Mouse (Mus musculus): ENCODE measurements at regions not wholly inside any gene's neighbourhood (a gene's known extent, or its start where the extent isn't known, plus 50 kb on each side); places are given as distances from the start of the nearest gene placed in this dataset.

GRCm38 (mm10) chr4:131392478-131392877 is 445.6 kb downstream of the Ptpru start:
- no peak for TF ChIP-seq POLR2A (IDR thresholded peaks at IDR 0.05; ENCODE audit: borderline replicate concordance, low read depth, low read length)
- no peak for TF ChIP-seq CTCF (IDR thresholded peaks at IDR 0.05; ENCODE audit: low read depth, low read length)
- Histone ChIP-seq H3K27ac (ENCODE audit: insufficient read depth, low read depth, low read length) (no peak overlapping the region), H3K4me3 (ENCODE audit: insufficient read depth, low read length) (no peak overlapping the region), H3K4me1 (ENCODE audit: control insufficient read depth, insufficient read depth, low read length) (no peaks in the 10 kb centered on the region)

GRCm38 (mm10) chr4:131396226-131396840 is 441.8 kb downstream of the Ptpru start:
- Histone ChIP-seq H3K27ac (ENCODE audit: insufficient read depth, low read depth, low read length) (no peak overlapping the region), H3K4me3 (ENCODE audit: insufficient read depth, low read length) (no peak overlapping the region), H3K4me1 (ENCODE audit: control insufficient read depth, insufficient read depth, low read length) (no peaks in the 10 kb centered on the region)
- TF ChIP-seq CTCF (IDR thresholded peaks at IDR 0.05; ENCODE audit: low read depth, low read length) (no peak), POLR2A (IDR thresholded peaks at IDR 0.05; ENCODE audit: borderline replicate concordance, low read depth, low read length) (no peak)

- Histone ChIP-seq H3K27ac (ENCODE audit: insufficient read depth, low read depth, low read length) (no peak overlapping the region), H3K4me3 (ENCODE audit: insufficient read depth, low read length) (no peak overlapping the region), H3K4me1 (ENCODE audit: control insufficient read depth, insufficient read depth, low read length) (no peaks in the 10 kb centered on the region)
- no peak for TF ChIP-seq POLR2A (IDR thresholded peaks at IDR 0.05; ENCODE audit: borderline replicate concordance, low read depth, low read length)
- no peak for TF ChIP-seq CTCF (IDR thresholded peaks at IDR 0.05; ENCODE audit: low read depth, low read length)
Measured at GRCm38 (mm10) chr4:131397161-131397560, 440.9 kb downstream of the Ptpru start.

GRCm38 (mm10) chr4:131400756-131401155 is 437.3 kb downstream of the Ptpru start:
- Histone ChIP-seq H3K27ac (ENCODE audit: insufficient read depth, low read depth, low read length) (no peak overlapping the region), H3K4me1 (ENCODE audit: control insufficient read depth, insufficient read depth, low read length) (no peaks in the 10 kb centered on the region), H3K4me3 (ENCODE audit: insufficient read depth, low read length) (no peak overlapping the region)
- TF ChIP-seq POLR2A (IDR thresholded peaks at IDR 0.05; ENCODE audit: borderline replicate concordance, low read depth, low read length) (no peak), CTCF (IDR thresholded peaks at IDR 0.05; ENCODE audit: low read depth, low read length) (no peak)

GRCm38 (mm10) chr4:131401255-131401654 is 436.8 kb downstream of the Ptpru start:
- Histone ChIP-seq H3K4me1 (ENCODE audit: control insufficient read depth, insufficient read depth, low read length) (no peaks in the 10 kb centered on the region), H3K4me3 (ENCODE audit: insufficient read depth, low read length) (no peak overlapping the region), H3K27ac (ENCODE audit: insufficient read depth, low read depth, low read length) (no peak overlapping the region)
- TF ChIP-seq POLR2A (IDR thresholded peaks at IDR 0.05; ENCODE audit: borderline replicate concordance, low read depth, low read length): no peak
- no peak for TF ChIP-seq CTCF (IDR thresholded peaks at IDR 0.05; ENCODE audit: low read depth, low read length)

- Histone ChIP-seq H3K4me3 (ENCODE audit: insufficient read depth, low read length) (no peak overlapping the region), H3K27ac (ENCODE audit: insufficient read depth, low read depth, low read length) (no peak overlapping the region), H3K4me1 (ENCODE audit: control insufficient read depth, insufficient read depth, low read length) (no peaks in the 10 kb centered on the region)
- TF ChIP-seq POLR2A (IDR thresholded peaks at IDR 0.05; ENCODE audit: borderline replicate concordance, low read depth, low read length) (no peak), CTCF (IDR thresholded peaks at IDR 0.05; ENCODE audit: low read depth, low read length) (no peak)
Measured at GRCm38 (mm10) chr4:131405376-131406017, 432.6 kb downstream of the Ptpru start.

- no peak for TF ChIP-seq CTCF (IDR thresholded peaks at IDR 0.05; ENCODE audit: low read depth, low read length)
- no peak for TF ChIP-seq POLR2A (IDR thresholded peaks at IDR 0.05; ENCODE audit: borderline replicate concordance, low read depth, low read length)
- Histone ChIP-seq H3K4me1 (ENCODE audit: control insufficient read depth, insufficient read depth, low read length) (no peaks in the 10 kb centered on the region), H3K27ac (ENCODE audit: insufficient read depth, low read depth, low read length) (no peak overlapping the region), H3K4me3 (ENCODE audit: insufficient read depth, low read length) (no peak overlapping the region)
Measured at GRCm38 (mm10) chr4:131407464-131407863, 430.6 kb downstream of the Ptpru start.

- no peaks in the 10 kb centered on the region for H3K4me1 ChIP-seq (ENCODE audit: control insufficient read depth, insufficient read depth, low read length)
- H3K27ac ChIP-seq (ENCODE audit: insufficient read depth, low read depth, low read length): no peak overlapping the region
- H3K4me3 ChIP-seq (ENCODE audit: insufficient read depth, low read length): no peak overlapping the region
- no peak for TF ChIP-seq CTCF (IDR thresholded peaks at IDR 0.05; ENCODE audit: low read depth, low read length)
- no peak for TF ChIP-seq POLR2A (IDR thresholded peaks at IDR 0.05; ENCODE audit: borderline replicate concordance, low read depth, low read length)
Measured at GRCm38 (mm10) chr4:131408644-131409043, 429.4 kb downstream of the Ptpru start.

GRCm38 (mm10) chr4:131409805-131410204 is 428.3 kb downstream of the Ptpru start:
- no peak overlapping the region for H3K27ac ChIP-seq (ENCODE audit: insufficient read depth, low read depth, low read length)
- TF ChIP-seq CTCF (IDR thresholded peaks at IDR 0.05; ENCODE audit: low read depth, low read length) (peak; percentile 33; the same call in 1 of the 2 replicates), POLR2A (IDR thresholded peaks at IDR 0.05; ENCODE audit: borderline replicate concordance, low read depth, low read length) (no peak)
- H3K4me3 ChIP-seq (ENCODE audit: insufficient read depth, low read length): no peak overlapping the region
- no peaks in the 10 kb centered on the region for H3K4me1 ChIP-seq (ENCODE audit: control insufficient read depth, insufficient read depth, low read length)

GRCm38 (mm10) chr4:131411936-131412335 is 426.2 kb downstream of the Ptpru start:
- Histone ChIP-seq H3K27ac (ENCODE audit: insufficient read depth, low read depth, low read length) (no peak overlapping the region), H3K4me1 (ENCODE audit: control insufficient read depth, insufficient read depth, low read length) (no peaks in the 10 kb centered on the region), H3K4me3 (ENCODE audit: insufficient read depth, low read length) (no peak overlapping the region)
- TF ChIP-seq CTCF (IDR thresholded peaks at IDR 0.05; ENCODE audit: low read depth, low read length): no peak
- TF ChIP-seq POLR2A (IDR thresholded peaks at IDR 0.05; ENCODE audit: borderline replicate concordance, low read depth, low read length): no peak

Data from bone marrow macrophage, adult 2 months (primary cell).